Mouse (Mus musculus): ENCODE data around the gene Ninj2. TPM values are rescaled to one million over a fixed set of nuclear protein-coding genes. Genes with fewer than 3 reads are reported as not detected.

The Ninj2 gene
- polyA plus RNA-seq, 1 experiment from 2014 or later = not detected

GRCm38 (mm10) chr6:120225355-120225754 is 132.2 kb downstream of the Ninj2 start:
- no peaks in the 10 kb centered on the region; the same call in 1 of the 2 replicates for H3K36me3 ChIP-seq (ENCODE audit: control insufficient read depth, insufficient read depth)
- no peak for ATAC-seq
- H3K27me3 ChIP-seq (replicated peaks; ENCODE audit: control insufficient read depth, insufficient read depth, low read length) = no peaks in the 10 kb centered on the region
- no peaks in the 10 kb centered on the region for H3K9me3 ChIP-seq (ENCODE audit: control insufficient read depth)
- H3K4me1 ChIP-seq (replicated peaks; ENCODE audit: control insufficient read depth, insufficient read depth, low read length) = no peaks in the 10 kb centered on the region
- no peak overlapping the region for H3K9ac ChIP-seq (ENCODE audit: low read depth, low read length)
- H3K27ac ChIP-seq (ENCODE audit: low read depth, low read length) = no peak overlapping the region
- no peak overlapping the region for H3K4me2 ChIP-seq (replicated peaks; ENCODE audit: low read depth)
- H3K4me3 ChIP-seq (ENCODE audit: low read depth, low read length) = no peak overlapping the region
- TF ChIP-seq CTCF (IDR thresholded peaks at IDR 0.05; ENCODE audit: low read depth) = peak; percentile 44
- whole genome bisulfite sequencing = 64% methylated on average over 6 of the region's 6 CpGs

- Histone ChIP-seq H3K27ac (ENCODE audit: low read depth, low read length) (peak overlapping the region; percentile 46), H3K4me1 (replicated peaks; ENCODE audit: control insufficient read depth, insufficient read depth, low read length) (no peaks in the 10 kb centered on the region), H3K36me3 (ENCODE audit: control insufficient read depth, insufficient read depth) (no peaks in the 10 kb centered on the region; the same call in 1 of the 2 replicates), H3K9me3 (ENCODE audit: control insufficient read depth) (no peaks in the 10 kb centered on the region), H3K4me3 (ENCODE audit: low read depth, low read length) (no peak overlapping the region), H3K9ac (ENCODE audit: low read depth, low read length) (no peak overlapping the region), H3K27me3 (replicated peaks; ENCODE audit: control insufficient read depth, insufficient read depth, low read length) (no peaks in the 10 kb centered on the region), H3K4me2 (replicated peaks; ENCODE audit: low read depth) (peak overlapping the region; percentile 32; the same call in 1 of the 2 replicates)
- TF ChIP-seq CTCF (IDR thresholded peaks at IDR 0.05; ENCODE audit: low read depth) = no peak
- WGBS = 44% methylated on average over 7 of the region's 7 CpGs
- ATAC-seq = peak; percentile 66
These were observed 133.9 kb downstream of the Ninj2 start for GRCm38 (mm10) chr6:120227068-120227467.

GRCm38 (mm10) chr6:120229806-120230205 is 136.7 kb downstream of the Ninj2 start:
- Histone ChIP-seq H3K9me3 (ENCODE audit: control insufficient read depth) (no peaks in the 10 kb centered on the region), H3K9ac (ENCODE audit: low read depth, low read length) (no peak overlapping the region), H3K36me3 (ENCODE audit: control insufficient read depth, insufficient read depth) (no peaks in the 10 kb centered on the region), H3K4me3 (ENCODE audit: low read depth, low read length) (no peak overlapping the region), H3K27ac (ENCODE audit: low read depth, low read length) (no peak overlapping the region), H3K4me2 (replicated peaks; ENCODE audit: low read depth) (no peak overlapping the region), H3K27me3 (replicated peaks; ENCODE audit: control insufficient read depth, insufficient read depth, low read length) (no peaks in the 10 kb centered on the region), H3K4me1 (replicated peaks; ENCODE audit: control insufficient read depth, insufficient read depth, low read length) (no peaks in the 10 kb centered on the region; the same call in 1 of the 2 replicates)
- ATAC-seq = no peak
- WGBS = 88% methylated on average over 7 of the region's 7 CpGs
- no peak for TF ChIP-seq CTCF (IDR thresholded peaks at IDR 0.05; ENCODE audit: low read depth)

- no peak for ATAC-seq
- H3K4me2 ChIP-seq (replicated peaks; ENCODE audit: low read depth) = no peak overlapping the region
- no peaks in the 10 kb centered on the region; the same call in 1 of the 2 replicates for H3K4me1 ChIP-seq (replicated peaks; ENCODE audit: control insufficient read depth, insufficient read depth, low read length)
- H3K27ac ChIP-seq (ENCODE audit: low read depth, low read length) = no peak overlapping the region
- H3K4me3 ChIP-seq (ENCODE audit: low read depth, low read length) = no peak overlapping the region
- no peak for TF ChIP-seq CTCF (IDR thresholded peaks at IDR 0.05; ENCODE audit: low read depth)
- H3K9me3 ChIP-seq (ENCODE audit: control insufficient read depth) = no peaks in the 10 kb centered on the region
- no peak overlapping the region for H3K9ac ChIP-seq (ENCODE audit: low read depth, low read length)
- H3K27me3 ChIP-seq (replicated peaks; ENCODE audit: control insufficient read depth, insufficient read depth, low read length) = no peaks in the 10 kb centered on the region
- WGBS = 69% methylated on average over 1 of the region's 1 CpGs
- no peaks in the 10 kb centered on the region for H3K36me3 ChIP-seq (ENCODE audit: control insufficient read depth, insufficient read depth)
These were observed 137.3 kb downstream of the Ninj2 start for GRCm38 (mm10) chr6:120230441-120230840.

- H3K9me3 ChIP-seq (ENCODE audit: control insufficient read depth) = no peaks in the 10 kb centered on the region
- H3K4me3 ChIP-seq (ENCODE audit: low read depth, low read length) = no peak overlapping the region
- H3K36me3 ChIP-seq (ENCODE audit: control insufficient read depth, insufficient read depth) = no peaks in the 10 kb centered on the region
- H3K4me2 ChIP-seq (replicated peaks; ENCODE audit: low read depth) = no peak overlapping the region
- 40% methylated on average over 6 of the region's 6 CpGs for WGBS
- H3K4me1 ChIP-seq (replicated peaks; ENCODE audit: control insufficient read depth, insufficient read depth, low read length) = no peaks in the 10 kb centered on the region; the same call in 1 of the 2 replicates
- no peak overlapping the region for H3K9ac ChIP-seq (ENCODE audit: low read depth, low read length)
- no peak for TF ChIP-seq CTCF (IDR thresholded peaks at IDR 0.05; ENCODE audit: low read depth)
- H3K27ac ChIP-seq (ENCODE audit: low read depth, low read length) = no peak overlapping the region
- no peaks in the 10 kb centered on the region for H3K27me3 ChIP-seq (replicated peaks; ENCODE audit: control insufficient read depth, insufficient read depth, low read length)
- peak; percentile 62 for ATAC-seq
These were observed 139.7 kb downstream of the Ninj2 start for GRCm38 (mm10) chr6:120232885-120233284.

GRCm38 (mm10) chr6:120235874-120236273 is 142.7 kb downstream of the Ninj2 start:
- H3K9me3 ChIP-seq (ENCODE audit: control insufficient read depth) = no peaks in the 10 kb centered on the region
- WGBS = 30% methylated on average over 7 of the region's 7 CpGs
- H3K36me3 ChIP-seq (ENCODE audit: control insufficient read depth, insufficient read depth) = no peaks in the 10 kb centered on the region
- H3K4me2 ChIP-seq (replicated peaks; ENCODE audit: low read depth) = no peak overlapping the region
- no peak for TF ChIP-seq CTCF (IDR thresholded peaks at IDR 0.05; ENCODE audit: low read depth)
- H3K27ac ChIP-seq (ENCODE audit: low read depth, low read length) = no peak overlapping the region
- no peaks in the 10 kb centered on the region for H3K27me3 ChIP-seq (replicated peaks; ENCODE audit: control insufficient read depth, insufficient read depth, low read length)
- peaks cover 3% of the 10 kb centered on the region; the same call in 1 of the 2 replicates for H3K4me1 ChIP-seq (replicated peaks; ENCODE audit: control insufficient read depth, insufficient read depth, low read length)
- no peak overlapping the region for H3K4me3 ChIP-seq (ENCODE audit: low read depth, low read length)
- peak; percentile 53 for ATAC-seq
- H3K9ac ChIP-seq (ENCODE audit: low read depth, low read length) = no peak overlapping the region

- no peaks in the 10 kb centered on the region for H3K27me3 ChIP-seq (replicated peaks; ENCODE audit: control insufficient read depth, insufficient read depth, low read length)
- H3K4me1 ChIP-seq (replicated peaks; ENCODE audit: control insufficient read depth, insufficient read depth, low read length) = 0 out of 2 replicates have a peak, but pooled peaks cover 3% of the 10 kb centered on the region
- 0 out of 2 replicates have a peak, but pooled peaks have one; percentile 20 for ATAC-seq
- no peak overlapping the region for H3K27ac ChIP-seq (ENCODE audit: low read depth, low read length)
- no peak overlapping the region for H3K9ac ChIP-seq (ENCODE audit: low read depth, low read length)
- H3K4me2 ChIP-seq (replicated peaks; ENCODE audit: low read depth) = no peak overlapping the region
- H3K9me3 ChIP-seq (ENCODE audit: control insufficient read depth) = no peaks in the 10 kb centered on the region
- TF ChIP-seq CTCF (IDR thresholded peaks at IDR 0.05; ENCODE audit: low read depth) = no peak
- no peak overlapping the region for H3K4me3 ChIP-seq (ENCODE audit: low read depth, low read length)
- WGBS = 44% methylated on average over 5 of the region's 5 CpGs
- H3K36me3 ChIP-seq (ENCODE audit: control insufficient read depth, insufficient read depth) = no peaks in the 10 kb centered on the region
These were observed 147.3 kb downstream of the Ninj2 start for GRCm38 (mm10) chr6:120240461-120240860.

Data from intestine, postnatal 0 days (tissue).